Mouse (Mus musculus): ENCODE data around the gene Csde1. TPM values are rescaled to one million over a fixed set of nuclear protein-coding genes. Genes with fewer than 3 reads are reported as not detected.

Gene Csde1
- polyA plus RNA-seq (2017; shearing (Covaris generic)): 100 to 1,000 TPM; 514 to 711 TPM

DNA sequence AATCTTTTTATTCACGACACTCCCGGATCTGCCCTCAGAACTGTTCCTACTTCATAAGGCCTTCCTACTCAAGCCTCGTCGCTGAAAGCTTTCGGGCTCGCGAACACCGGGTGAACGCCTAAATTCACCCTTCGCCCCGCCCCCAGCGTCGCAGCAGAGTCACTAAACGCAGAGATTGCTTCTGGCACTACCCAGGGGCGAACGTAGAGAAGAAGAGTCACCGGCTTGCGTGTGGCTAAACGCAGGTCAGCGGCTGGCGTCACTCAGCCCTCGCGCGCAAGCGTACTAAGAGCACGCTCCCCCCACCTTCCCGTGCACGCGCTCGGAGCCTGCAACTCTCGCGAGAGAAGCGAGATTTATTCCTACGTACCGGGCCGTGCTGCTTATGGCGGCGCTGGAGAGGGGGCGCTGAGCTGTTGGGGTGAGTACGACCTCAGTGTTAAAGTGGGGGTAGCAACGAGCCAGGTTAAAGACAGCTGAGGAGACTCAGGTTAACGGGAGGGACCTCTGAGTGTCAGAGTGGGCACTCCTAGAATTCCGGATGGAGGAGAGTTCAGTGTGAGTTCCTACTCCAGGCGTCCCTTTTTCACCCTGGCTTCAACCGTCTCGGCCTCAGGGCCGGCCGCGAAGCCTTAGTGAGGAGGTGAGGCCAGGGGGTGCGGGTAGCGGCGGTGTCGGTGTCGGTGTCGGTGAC is at the start of gene Csde1:
Gene Csde1 (plus strand): TSS at position 178 of the 694 bp plus-strand sequence.
- peak; percentile 91 for ATAC-seq

DNA sequence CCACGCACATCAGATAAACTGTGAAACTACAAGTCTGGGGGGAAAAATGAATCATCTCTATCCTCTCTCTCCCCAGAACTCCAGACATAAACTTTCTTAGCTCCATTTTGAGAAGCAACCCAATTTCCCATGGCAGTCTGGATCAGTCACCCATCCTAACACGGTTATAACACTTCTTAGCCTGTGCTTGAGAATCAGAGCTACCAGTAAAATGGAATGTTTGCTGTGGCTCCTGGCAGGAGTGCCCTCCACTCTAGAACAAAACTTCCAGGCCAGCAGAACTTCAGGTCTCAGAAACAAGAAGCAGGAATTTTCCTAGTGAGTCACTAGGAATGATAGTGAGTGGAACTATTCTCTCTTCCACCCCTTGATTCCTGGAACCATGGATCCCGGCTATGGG is 49.7 kb upstream of the Csde1 start:
- ATAC-seq: no peak

DNA sequence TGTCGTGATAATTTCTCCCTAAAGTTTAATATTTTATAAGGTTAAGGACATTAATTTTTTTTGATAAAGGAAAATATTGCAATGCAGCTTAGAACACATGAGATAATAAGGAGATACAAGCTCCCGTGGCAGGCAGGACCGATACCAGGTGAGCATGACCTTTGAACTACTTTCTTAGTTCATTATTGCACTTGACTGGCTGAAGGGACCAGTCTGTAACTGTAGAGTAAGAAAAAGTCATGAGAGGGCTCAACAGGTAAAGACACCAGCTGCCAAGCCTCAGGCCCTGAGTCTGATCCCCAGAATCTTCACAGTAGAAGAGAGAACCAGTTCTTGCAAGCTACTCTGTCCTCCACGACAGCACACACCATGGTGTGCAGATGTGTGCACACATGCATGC is 43.3 kb upstream of the Csde1 start:
- ATAC-seq: no peak

DNA sequence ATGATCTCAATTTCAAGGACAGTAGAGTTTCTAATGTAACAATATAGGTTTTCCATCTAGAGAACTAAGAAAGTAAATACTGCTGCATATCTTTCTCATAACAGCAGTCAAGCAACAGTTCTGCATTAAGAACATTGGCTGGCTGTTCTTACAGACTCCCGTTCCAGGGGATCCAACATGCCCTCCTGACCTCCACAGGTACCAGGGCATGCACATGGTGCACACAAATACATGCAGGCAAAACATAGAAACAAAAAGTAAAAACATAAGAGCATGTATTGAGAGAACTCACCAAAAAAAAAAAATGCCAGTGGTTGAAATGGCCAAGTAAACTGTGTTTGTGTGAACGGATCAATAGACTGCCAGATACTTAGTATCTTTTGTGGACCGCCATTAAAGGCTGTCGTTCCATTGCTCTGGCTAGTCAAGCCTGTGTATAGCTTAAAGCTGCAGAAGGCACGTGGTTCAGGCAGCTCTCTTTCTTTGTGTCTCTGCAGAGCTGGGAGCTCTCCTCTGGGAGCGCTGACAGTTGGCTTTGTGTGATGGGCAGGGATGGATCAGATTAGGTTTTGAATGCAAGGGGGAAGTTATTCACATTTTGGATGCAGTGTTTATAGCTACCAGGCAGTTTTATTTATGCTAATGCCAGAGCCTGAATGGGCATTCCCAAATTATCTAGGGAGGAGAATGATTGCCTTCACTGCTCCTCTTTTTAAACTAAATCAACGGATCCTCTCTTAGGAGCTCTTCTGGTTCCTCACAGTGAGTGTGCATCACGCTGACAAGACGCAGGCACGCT is 40.5 kb upstream of the Csde1 start:
- ATAC-seq: no peak

DNA sequence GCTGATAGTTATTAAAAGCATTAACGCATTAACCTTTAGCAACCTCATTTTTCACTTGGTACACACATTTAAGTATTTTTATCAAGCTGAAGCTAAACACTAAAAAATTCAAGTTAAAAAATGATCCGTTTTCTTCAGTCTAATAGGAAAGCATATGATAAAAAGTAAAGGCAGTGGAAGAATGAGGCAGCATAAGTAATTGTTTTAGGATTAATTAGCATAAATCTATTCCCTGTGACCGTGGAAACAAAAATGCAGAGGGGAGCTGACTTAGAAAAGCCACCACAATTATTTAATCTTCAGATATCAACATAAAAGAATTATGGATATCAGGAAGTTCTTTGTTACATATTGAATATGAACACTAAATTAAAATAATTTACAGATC is 39.9 kb upstream of the Csde1 start:
- no peak for ATAC-seq

DNA sequence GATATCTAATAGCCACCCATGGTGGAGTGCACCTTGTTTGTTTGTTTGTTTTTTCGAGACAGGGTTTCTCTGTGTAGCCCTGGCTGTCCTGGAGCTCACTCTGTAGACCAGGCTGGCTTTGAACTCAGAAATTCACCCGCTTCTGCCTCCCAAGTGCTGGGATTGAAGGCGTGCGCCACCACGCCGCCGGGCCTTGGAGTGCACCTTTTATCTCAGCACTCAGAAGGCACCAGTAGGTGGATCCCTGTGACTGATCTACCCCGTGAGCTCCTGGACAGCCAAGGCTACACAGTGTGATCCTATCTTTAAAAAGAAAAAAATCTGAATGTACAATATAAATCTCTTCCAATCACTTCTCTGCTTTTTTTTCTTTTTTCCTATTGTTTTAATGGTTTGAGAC is 29.2 kb upstream of the Csde1 start:
- no peak for ATAC-seq

DNA sequence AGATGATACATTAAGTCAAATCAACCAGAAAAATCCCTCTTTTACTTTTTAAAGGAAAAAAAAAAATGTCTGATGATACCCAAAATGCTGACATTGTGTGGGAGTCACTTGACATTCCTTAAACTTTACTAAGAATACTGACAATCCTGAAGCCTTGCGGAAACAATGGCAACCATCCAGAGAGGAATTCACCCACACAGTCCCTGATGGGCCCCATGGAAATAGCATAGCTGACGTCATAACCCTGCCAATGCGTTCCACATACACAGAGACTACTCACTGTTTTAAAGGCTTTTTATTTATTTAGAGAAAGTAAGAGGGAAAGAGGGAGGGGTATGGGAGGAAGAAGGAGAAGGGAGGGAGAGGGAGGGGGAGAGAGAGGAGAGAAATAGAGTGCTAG is 27.3 kb upstream of the Csde1 start:
- no peak for ATAC-seq

DNA sequence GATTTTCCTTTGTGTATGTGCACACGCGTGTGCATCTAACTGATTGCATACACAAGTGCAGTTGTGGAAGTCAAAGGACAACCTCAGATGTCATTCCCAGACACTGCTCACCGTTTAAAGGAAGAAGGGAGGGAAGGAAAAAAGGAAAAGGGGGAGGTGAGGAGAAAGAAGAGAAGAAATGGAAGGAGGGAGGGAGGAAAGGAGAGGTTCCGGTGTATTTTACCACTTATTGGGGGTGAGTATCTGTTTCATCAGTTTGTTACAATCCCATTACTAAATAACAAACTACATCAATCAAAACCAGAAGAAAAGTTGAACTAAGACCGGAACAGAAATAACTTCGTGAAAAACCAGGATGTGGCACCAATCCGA is 25.0 kb upstream of the Csde1 start:
- no peak for ATAC-seq

DNA sequence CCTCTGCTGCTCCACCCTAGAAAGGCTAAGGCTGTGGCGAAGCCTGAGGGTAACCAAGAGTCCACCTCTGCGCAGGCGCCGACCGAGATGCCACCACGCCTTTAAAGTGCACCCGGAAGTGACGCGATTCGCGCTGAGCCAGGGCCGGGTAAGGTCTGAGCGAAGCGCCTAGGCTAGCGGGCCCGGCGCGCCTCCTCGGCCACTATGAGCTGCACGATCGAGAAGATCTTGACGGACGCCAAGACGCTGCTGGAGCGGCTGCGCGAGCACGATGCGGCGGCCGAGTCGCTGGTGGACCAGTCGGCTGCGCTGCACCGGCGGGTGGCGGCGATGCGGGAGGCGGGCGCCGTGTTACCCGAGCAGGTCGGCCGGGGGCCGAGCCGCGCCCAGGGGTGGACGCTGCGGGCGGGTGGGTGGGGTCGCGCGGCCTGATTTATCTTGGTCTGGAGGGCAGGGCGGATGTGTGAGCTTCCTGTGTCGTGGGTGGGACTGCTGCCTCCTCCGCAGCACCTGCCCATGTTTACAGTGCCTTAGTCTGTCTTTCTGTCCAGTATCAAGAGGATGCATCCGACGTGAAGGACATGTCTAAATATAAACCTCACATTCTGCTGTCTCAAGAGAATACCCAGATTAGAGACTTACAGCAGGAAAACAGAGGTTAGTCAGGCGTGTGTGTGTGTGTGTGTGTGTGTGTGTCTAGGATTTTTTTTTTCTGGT is 24.5 kb upstream of the Csde1 start, which contains the start of gene Sike1:
Gene Sike1 (plus strand): TSS at position 104 of the 717 bp plus-strand sequence.
- ATAC-seq: peak; percentile 97

DNA sequence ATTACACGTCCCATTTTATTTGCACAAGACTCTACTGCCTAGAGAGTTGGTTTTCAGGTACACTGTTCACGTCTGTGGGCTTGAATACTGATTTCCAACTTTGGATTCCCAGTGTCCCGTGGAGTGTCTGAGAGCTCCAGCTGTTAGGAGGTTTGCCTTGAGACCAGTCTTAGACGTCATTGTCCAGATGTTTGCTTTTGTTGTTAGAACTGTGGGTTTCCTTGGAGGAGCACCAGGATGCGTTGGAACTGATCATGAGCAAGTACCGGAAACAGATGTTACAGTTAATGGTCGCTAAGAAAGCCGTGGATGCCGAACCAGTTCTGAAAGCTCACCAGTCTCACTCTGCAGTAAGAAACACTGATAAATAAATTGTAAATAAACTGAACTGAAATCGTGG is 23.2 kb upstream of the Csde1 start:
- no peak for ATAC-seq

DNA sequence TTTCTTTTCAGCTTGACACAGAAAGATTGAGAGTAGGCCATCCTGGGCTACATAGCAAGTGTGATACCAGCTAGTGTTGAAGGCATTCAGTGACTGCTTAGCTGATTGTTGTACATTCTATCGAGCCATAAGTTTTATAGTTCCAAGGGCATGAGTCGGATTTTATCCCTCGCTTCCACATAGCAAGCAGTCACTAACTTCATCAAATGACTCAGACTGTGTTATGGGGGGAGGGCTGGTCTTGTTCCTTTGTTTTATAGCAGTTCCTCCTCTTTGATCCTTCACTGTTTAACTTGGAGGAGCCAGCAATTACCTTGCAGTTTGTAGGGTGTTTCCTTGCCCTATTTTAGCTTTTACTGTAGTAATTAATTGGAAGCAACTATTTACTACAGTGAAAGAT is 22.6 kb upstream of the Csde1 start:
- no peak for ATAC-seq

DNA sequence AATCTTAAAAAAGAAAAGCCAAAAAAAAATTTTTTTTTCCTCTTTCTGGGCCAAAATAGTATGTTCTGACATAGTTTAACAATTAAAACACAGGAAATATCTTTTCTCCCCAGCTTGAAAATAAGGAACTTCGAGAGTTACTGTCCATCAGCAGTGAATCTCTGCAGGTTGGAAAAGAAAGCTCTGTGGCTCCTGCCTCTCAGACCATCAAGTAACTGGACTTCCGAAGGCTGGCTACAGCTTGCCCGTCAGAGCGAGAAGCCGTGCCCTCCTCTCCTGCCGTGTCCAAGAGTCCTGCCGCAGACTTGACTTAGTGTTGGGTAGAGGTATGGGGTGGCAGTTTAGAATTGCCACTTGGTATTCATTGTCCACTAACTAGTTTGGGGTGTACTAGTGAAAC is 18.6 kb upstream of the Csde1 start:
- no peak for ATAC-seq

DNA sequence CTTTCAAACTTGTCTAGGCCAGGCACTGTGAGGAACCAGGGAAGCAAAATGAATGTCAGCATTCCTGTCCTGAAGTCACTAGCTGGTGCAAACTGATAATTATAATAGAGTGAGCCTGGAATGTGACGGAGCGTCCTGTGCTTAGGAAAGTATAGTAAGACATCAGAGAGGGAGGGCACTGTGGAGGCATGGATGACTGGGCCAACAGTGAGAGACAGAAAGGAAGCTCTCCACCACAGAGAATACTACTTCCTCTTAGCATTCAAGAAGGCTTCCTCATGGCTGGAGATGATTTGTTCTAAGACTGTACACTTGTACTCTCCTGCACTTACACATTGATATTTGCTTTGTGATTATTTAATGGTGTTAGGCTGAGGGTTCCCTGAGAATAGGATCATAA is 2.9 kb upstream of the Csde1 start:
- no peak for ATAC-seq

DNA sequence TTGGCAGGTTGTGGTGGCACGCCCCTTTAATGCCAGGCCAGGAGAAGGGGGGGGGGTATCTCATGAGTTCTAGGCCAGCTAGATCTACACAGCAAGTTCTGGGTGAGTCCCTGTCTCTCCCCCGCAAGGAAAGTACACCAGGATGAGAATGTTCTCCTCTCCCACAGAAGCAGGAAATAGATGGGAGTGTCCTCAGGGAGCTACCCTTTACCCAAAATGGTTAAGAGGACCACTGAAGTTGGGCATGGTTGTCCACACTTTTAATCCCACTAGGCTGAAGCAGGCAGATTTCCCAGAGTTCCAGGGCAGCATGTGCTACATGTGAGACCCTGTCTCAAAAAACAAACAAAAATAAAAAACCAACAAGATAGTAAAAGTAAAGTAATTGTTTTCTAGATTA is 764 bp upstream of the Csde1 start:
- no peak for ATAC-seq

DNA sequence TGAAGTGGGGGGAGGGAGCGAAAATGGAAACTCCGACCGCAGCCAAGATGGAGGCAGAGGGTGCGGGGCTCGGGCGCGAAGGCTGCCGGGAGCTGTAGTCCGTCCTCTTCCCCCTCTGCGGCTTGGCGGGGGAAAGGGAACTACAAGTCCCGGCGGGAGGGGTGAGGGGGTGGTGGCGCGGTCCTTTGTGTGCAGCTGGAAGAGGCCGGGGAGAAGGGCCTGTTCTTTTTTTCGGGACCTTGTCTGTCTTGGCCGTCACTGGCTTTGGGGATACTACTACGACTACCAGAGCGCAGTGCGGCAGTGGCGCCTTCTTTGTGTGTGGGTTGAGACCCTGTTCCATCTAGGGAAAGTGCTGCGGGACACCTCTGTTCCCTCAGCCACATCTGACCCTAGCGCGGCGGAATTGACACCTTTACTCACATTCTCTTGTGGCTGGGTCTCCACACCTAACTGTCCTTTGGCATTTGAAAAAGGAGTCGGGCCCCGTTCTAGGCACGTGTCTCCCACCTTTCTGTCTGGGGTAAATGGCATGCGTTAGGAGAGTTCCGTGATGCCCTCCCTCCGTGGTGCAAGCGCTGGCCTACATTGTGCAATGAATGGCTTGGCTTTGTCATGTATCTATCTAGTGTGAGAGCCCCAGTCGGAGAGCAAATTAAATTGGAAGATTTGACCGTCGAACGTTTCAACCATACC is 865 bp downstream of the Csde1 start:
- peak; percentile 64 for ATAC-seq

DNA sequence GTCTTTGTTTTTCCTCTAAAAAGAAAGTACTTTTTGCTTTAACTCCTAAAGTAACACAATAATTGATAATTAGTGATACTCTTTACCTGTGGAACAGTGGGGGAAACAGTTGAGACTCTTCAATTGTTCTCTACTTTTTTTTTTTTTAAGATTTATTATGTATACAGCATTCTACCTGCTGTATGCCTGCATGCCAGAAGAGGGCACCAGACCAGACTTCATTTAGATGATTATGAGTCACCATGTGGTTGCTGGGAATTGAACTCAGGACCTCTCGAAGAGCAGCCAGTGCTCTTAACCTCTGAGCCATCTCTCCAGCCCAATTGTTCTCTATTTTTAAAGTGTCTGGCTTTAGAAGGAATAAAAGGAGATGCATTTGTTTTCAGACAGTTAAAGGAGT is 5.9 kb downstream of the Csde1 start:
- peak; percentile 76 for ATAC-seq

DNA sequence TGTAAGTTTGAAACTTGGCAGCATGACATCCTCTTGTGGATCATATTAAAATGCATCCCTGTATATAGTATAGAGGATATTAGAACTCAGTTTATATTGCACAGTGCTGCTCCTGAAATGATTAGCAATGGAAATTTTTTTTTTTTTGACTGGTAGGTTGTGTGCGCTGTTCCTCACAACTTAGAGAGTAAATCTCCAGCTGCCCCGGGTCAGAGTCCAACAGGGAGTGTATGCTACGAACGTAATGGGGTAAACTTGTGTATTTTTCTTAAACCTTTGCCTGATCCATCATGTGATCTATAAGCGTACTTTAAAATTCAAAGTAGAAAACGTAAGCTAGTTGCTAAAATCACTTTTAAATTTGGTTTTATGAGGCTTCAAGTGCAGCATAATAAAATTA is 20.1 kb downstream of the Csde1 start:
- ATAC-seq: no peak

DNA sequence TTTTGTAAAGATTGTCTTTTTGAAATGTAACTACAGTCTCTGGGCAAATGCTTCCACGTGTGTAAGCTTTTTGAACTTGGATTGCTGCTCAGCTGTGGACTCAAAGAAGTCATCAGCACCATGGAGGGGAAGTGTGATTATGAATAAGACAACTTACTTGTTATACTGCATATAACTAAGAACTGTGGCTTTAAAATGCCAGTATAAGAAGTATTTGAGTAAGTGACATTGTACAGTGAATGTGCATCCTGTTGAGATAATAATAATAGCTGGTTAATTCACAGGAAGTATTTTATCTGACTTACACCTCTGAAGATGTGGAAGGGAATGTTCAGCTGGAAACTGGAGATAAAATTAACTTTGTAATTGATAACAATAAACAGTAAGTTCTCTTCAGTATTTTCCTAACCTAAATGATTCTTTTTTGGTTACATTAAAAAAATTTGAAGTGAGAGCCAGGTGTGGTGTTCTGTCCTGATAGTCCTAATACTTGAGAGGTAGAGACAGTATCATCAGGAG is 20.7 kb downstream of the Csde1 start:
- ATAC-seq: no peak

DNA sequence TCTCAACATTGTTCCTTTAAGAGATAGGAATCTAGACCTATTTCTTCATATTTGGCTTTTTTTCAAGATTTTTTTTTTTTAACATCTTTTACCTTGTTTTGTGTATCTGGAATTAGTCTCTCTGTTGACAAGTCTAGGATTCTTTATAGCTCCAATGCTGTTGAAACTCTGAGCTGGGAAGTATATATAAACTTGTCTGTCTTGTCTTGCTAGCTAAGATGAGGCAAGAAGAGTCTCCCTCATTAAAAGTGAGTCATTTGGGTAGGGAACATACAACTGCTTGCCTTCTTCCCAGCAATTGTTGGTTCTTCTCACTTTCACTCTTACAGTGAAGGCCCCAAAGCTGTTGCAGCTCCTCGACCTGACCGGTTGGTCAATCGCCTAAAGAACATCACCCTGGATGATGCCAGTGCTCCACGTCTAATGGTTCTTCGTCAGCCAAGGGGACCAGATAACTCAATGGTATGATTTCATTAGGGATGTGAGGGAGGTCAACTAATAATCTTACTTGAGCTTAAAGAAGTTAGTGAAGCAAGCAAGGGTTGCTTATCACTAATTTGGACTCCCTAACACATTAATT is 35.9 kb downstream of the Csde1 start:
- no peak for ATAC-seq

DNA sequence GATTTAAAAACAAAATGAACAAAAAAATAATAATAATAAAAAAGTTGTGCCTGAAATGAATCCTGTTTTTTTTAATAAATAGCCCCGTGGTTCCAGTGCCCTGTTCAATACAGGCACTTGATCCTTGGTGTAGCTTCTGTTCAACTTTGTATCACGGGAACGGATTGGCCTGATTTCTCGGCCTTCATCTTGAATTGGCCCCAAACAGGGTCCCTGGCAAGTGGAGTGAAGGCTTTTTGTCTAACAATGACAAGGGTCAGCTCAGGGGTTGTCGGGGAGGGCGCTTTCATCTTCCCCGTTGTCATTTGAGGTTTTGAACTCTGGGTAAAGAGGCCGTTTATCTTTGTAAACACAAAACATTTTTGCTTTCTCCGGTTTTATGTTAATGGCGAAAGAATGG is 37.5 kb downstream of the Csde1 start:
- ATAC-seq: peak; percentile 11

DNA sequence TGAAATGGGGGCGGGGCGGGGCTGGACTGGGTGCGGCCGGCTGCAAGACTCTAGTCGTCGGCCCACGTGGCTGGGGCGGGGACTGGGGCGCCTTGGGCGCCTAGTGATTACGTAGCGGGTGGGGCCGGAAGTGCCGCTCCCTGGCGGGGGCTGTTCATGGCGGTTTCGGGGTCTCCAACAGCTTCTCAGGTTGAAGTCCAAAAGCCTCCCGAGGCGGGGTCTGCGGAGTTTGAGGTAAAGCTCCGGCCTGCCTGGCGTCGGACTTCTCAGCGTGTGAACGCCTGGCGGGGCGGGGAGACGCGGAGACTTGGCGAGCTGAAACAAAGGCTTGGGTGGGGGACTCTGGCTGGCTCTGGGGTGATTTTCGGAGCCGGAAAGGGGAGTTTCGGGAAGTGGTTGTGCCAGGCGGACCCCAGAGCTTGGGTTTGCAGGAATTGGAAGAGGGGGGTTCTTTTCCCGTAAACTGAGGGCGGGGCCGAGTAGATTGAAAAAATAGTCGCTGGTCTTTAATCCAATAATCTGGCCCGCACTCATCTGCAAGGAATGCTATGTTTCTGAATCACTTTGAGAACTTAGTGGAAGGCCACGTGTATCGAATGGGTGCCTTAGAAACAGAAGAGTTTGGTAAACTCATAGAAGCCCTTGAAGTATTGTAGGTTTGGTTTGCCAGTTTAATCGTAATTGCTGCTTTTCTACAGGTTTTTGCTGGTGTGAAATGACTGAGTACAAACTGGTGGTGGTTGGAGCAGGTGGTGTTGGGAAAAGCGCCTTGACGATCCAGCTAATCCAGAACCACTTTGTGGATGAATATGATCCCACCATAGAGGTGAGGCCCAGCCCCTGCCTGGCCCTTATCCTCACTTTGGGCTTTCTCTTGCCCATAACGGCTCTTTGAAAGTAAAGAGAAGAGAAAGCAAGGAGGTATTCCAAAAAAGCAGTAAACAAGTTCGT is 38.3 kb downstream of the Csde1 start, which contains the start of gene Nras:
Gene Nras (plus strand): TSS at position 79 of the 951 bp plus-strand sequence.
- ATAC-seq: peak; percentile 92

Data from CD4-positive, CD25-positive, alpha-beta regulatory T cell, adult 4 months (primary cell).